Mouse (Mus musculus) lung, postnatal 0 days (tissue): ENCODE results near the gene Alg2. TPM values are rescaled to one million over a fixed set of nuclear protein-coding genes. Genes with fewer than 3 reads are reported as not detected.
A peak's percentile ranks its signal among the peaks of the same experiment; 100 is the strongest.

Source experiments
- ATAC-seq: fragments of 200-750 bp; cut with Nextera tagmentation; 2 replicates; pipeline ENCODE4 v1.8.0; 2017; ENCODE audit warnings: moderate library complexity
- DNase-seq: peaks from one replicate; pipeline ENCODE4 v3.0.0-alpha.2; 2016; ENCODE audit warnings: low spot score
- H3K27ac ChIP-seq: fragments of 300-500 bp; sonication (generic); 2 replicates; pipeline ENCODE4 v1.5.1; 2014; ENCODE audit warnings: antibody characterized with exemption, mild to moderate bottlenecking, low read length, mixed read lengths
- H3K27me3 ChIP-seq: fragments of 300-500 bp; sonication (generic); replicated peaks from 2 replicates; pipeline ENCODE4 v1.6.1; 2014; ENCODE audit warnings: low read length, mixed read lengths; ENCODE audit not compliant: insufficient read depth
- H3K36me3 ChIP-seq: fragments of 300-500 bp; sonication (generic); 2 replicates; pipeline ENCODE4 v1.6.1; 2014; ENCODE audit warnings: low read length, mixed read lengths; ENCODE audit not compliant: insufficient read depth
- H3K4me1 ChIP-seq: fragments of 300-500 bp; sonication (generic); 2 replicates; pipeline ENCODE4 v1.6.1; 2014; ENCODE audit warnings: antibody characterized with exemption, low read depth, low read length, mixed read lengths; ENCODE audit not compliant: insufficient read depth
- H3K4me2 ChIP-seq: fragments of 300-500 bp; sonication (generic); replicated peaks from 2 replicates; pipeline ENCODE4 v1.6.1; 2014; ENCODE audit warnings: low read depth, mild to moderate bottlenecking, low read length, moderate library complexity, mixed read lengths
- H3K4me3 ChIP-seq: fragments of 300-500 bp; sonication (generic); 2 replicates; pipeline ENCODE4 v1.5.1; 2014; ENCODE audit warnings: low read depth, low read length
- H3K9ac ChIP-seq: fragments of 300-500 bp; sonication (generic); replicated peaks from 2 replicates; pipeline ENCODE4 v1.6.1; 2014; ENCODE audit warnings: low read depth, mild to moderate bottlenecking
- H3K9me3 ChIP-seq: fragments of 300-500 bp; sonication (generic); 2 replicates; pipeline ENCODE4 v1.6.1; 2016; ENCODE audit warnings: low read length, mixed read lengths
- CTCF ChIP-seq: IDR thresholded peaks from 2 replicates; pipeline ENCODE4 v1.5.1; 2016; ENCODE audit warnings: antibody characterized with exemption, mild to moderate bottlenecking
- EP300 ChIP-seq: IDR thresholded peaks from 2 replicates; pipeline ENCODE4 v1.6.1; 2016; ENCODE audit warnings: antibody characterized with exemption, mild to moderate bottlenecking, control low read depth
- WGBS: fragments of 180-500 bp; shearing (Covaris S2); extraction: QIAGEN DNeasy Blood & Tissue Kit; methylation state at CpG from one replicate; pipeline ENCODE4 v1.1.7; 2014; 5-methylcytosine and 5-hydroxymethylcytosine counted together
- polyA plus RNA-seq: library from polyadenylated mRNA; unstranded; fragments of >200 nt; fragmentation: Nextera tagmentation; extraction: Ambion mirVana; gene quantifications from 2 replicates; pipeline ENCODE4 v1.2.1, GENCODE M21; 2015

Alg2 gene
- polyA plus RNA-seq, 1 experiment from 2014 or later, result 21.2 TPM

- H3K4me3 ChIP-seq, result no peak overlapping the region
- H3K9ac ChIP-seq, result no peak overlapping the region
- ATAC-seq, result no peak
- no peaks in the 10 kb centered on the region for H3K9me3 ChIP-seq
- H3K4me1 ChIP-seq, result no peaks in the 10 kb centered on the region
- no peaks in the 10 kb centered on the region for H3K27me3 ChIP-seq
- H3K4me2 ChIP-seq, result no peak overlapping the region
- WGBS, result 62% methylated on average over 12 of the region's 12 CpGs
- H3K27ac ChIP-seq, result no peak overlapping the region
- H3K36me3 ChIP-seq, result no peaks in the 10 kb centered on the region
- DNase-seq, result no peak
- no peak for TF ChIP-seq CTCF
- no peak for TF ChIP-seq EP300
Observed at GRCm38 (mm10) chr4:47492311-47493086, 18.4 kb upstream of the Alg2 start.

GRCm38 (mm10) chr4:47491243-47491642 is 17.1 kb upstream of the Alg2 start:
- no peaks in the 10 kb centered on the region for H3K9me3 ChIP-seq
- no peaks in the 10 kb centered on the region for H3K4me1 ChIP-seq
- no peak overlapping the region for H3K4me3 ChIP-seq
- DNase-seq (no peak), ATAC-seq (no peak)
- no peaks in the 10 kb centered on the region for H3K36me3 ChIP-seq
- no peak overlapping the region for H3K27ac ChIP-seq
- WGBS, result 72% methylated on average over 6 of the region's 6 CpGs
- H3K27me3 ChIP-seq, result no peaks in the 10 kb centered on the region
- no peak overlapping the region for H3K9ac ChIP-seq
- TF ChIP-seq CTCF (no peak), EP300 (no peak)
- H3K4me2 ChIP-seq, result no peak overlapping the region

- Histone ChIP-seq H3K9ac (no peak overlapping the region), H3K36me3 (peaks cover 23% of the 10 kb centered on the region; the same call in 1 of the 2 replicates), H3K27me3 (no peaks in the 10 kb centered on the region), H3K9me3 (no peaks in the 10 kb centered on the region), H3K4me3 (no peak overlapping the region), H3K4me2 (no peak overlapping the region), H3K4me1 (no peaks in the 10 kb centered on the region), H3K27ac (no peak overlapping the region)
- DNase-seq (no peak), ATAC-seq (no peak)
- TF ChIP-seq CTCF (no peak), EP300 (no peak)
- WGBS, result 94% methylated on average over 9 of the region's 9 CpGs
Observed at GRCm38 (mm10) chr4:47480576-47480975, 6.4 kb upstream of the Alg2 start.

GRCm38 (mm10) chr4:47480095-47480494 is 6.0 kb upstream of the Alg2 start:
- no peak overlapping the region for H3K27ac ChIP-seq
- no peak for ATAC-seq
- H3K36me3 ChIP-seq, result peaks cover 23% of the 10 kb centered on the region; the same call in 1 of the 2 replicates
- H3K4me2 ChIP-seq, result no peak overlapping the region
- 95% methylated on average over 13 of the region's 13 CpGs for WGBS
- H3K9me3 ChIP-seq, result no peaks in the 10 kb centered on the region
- no peak overlapping the region for H3K4me3 ChIP-seq
- peaks cover 3% of the 10 kb centered on the region; the same call in 1 of the 2 replicates for H3K4me1 ChIP-seq
- TF ChIP-seq CTCF (no peak), EP300 (no peak)
- H3K9ac ChIP-seq, result no peak overlapping the region
- no peak for DNase-seq
- H3K27me3 ChIP-seq, result no peaks in the 10 kb centered on the region

- H3K4me2 ChIP-seq, result no peak overlapping the region
- no peak for DNase-seq
- H3K9me3 ChIP-seq, result no peaks in the 10 kb centered on the region
- TF ChIP-seq CTCF (no peak), EP300 (no peak)
- peaks cover 3% of the 10 kb centered on the region; the same call in 1 of the 2 replicates for H3K4me1 ChIP-seq
- no peaks in the 10 kb centered on the region for H3K27me3 ChIP-seq
- H3K36me3 ChIP-seq, result peaks cover 23% of the 10 kb centered on the region; the same call in 1 of the 2 replicates
- ATAC-seq, result no peak
- H3K9ac ChIP-seq, result no peak overlapping the region
- no peak overlapping the region for H3K27ac ChIP-seq
- H3K4me3 ChIP-seq, result no peak overlapping the region
- WGBS, result 90% methylated on average over 6 of the region's 6 CpGs
Observed at GRCm38 (mm10) chr4:47477539-47477938, 3.4 kb upstream of the Alg2 start.

GRCm38 (mm10) chr4:47474730-47475643 is 854 bp upstream of the Alg2 start:
- Histone ChIP-seq H3K36me3 (peaks cover 21% of the 10 kb centered on the region), H3K27me3 (no peaks in the 10 kb centered on the region), H3K9me3 (no peaks in the 10 kb centered on the region), H3K4me3 (peak overlapping the region; percentile 79), H3K9ac (peak overlapping the region; percentile 62), H3K4me1 (peaks cover 3% of the 10 kb centered on the region; the same call in 1 of the 2 replicates), H3K27ac (peak overlapping the region; percentile 83), H3K4me2 (peak overlapping the region; percentile 63)
- no peak for TF ChIP-seq EP300
- TF ChIP-seq CTCF, result no peak
- ATAC-seq (peak; percentile 24), DNase-seq (peak; percentile 18)
- WGBS, result 11% methylated on average over 31 of the region's 31 CpGs
